Comparison of ENCODE assay signal across 28 mouse cellular contexts in the genomic region with DNA sequence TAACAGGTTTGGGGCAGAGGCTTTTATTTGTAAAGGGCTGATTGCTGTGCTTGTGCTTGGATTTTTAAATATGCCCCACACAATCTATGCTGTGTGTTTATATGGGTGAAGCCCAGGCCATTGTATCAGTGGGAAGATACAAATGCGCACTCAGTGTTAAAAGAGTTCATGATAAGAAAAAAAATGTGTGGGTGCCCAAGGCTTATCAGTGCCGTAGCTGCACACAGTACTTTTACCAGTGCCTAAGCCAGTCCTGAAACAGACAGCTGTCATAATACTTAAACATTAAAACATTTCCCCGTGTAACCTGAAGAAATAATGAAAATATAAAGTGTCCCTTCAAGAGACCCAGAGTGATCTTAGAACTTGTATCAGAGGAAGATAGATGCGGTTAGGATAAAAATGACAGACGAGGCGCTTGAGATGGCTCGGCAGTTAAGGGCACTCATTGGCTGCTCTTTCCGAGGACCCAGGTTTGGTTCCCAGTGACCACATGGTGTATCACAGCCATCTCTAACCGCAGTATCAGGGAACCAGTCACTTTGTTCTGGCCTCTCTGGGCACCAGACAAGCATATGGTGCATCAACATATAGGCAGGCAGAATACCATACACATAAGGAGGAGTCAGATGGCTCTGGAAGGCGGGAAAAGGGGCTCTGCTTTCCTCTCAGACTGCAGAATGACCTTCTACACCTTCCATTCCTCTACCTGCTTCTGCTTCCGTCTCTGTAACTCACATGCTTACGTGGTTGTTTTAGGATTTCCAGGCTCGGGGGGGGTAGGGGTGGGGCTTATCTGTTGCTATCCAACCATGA. TPM values are rescaled to one million over a fixed set of nuclear protein-coding genes. Genes with fewer than 3 reads are reported as not detected.
DNase-seq lines count a peak whose midpoint lies in the region; ATAC-seq lines count a peak whose summit lies in the region.
"Had no signal": no experiment of that assay in that cellular context is flagged by ENCODE, and none has a peak within 500 bp of the region (broad histone marks: within the 10 kb centered on the region; RNA-seq: fewer than 3 reads in every experiment).

No protein-coding gene starts in this region.

- DNase-seq in liver, result no peak
- peak; percentile 39 for DNase-seq in c-Kit-negative CD71-positive TER-119-positive erythroid progenitor cells, embryonic 14.5 days (ENCODE audit: low read depth, low spot score)
- DNase-seq: adrenal gland, postnatal 10 days; B cell, adult 2 months; cerebellum, adult 18-20 months; cerebellum, postnatal 10 days; gastrocnemius, postnatal 25 days; heart, adult 2 months; kidney, adult 8-10 months; layer of hippocampus, adult 9-11 months; lung, postnatal 36 days; thymus, adult 18-20 months; thymus, postnatal 36 days had no signal

- no peak overlapping the region for H3K27ac ChIP-seq in liver, embryonic 12.5 days
- H3K27ac ChIP-seq: forebrain, embryonic 13.5 days; heart, adult 2 months; hindbrain, embryonic 15.5 days; kidney, postnatal 0 days; midbrain, embryonic 13.5 days; stomach, embryonic 15.5 days had no signal

- peak; percentile 69 for ATAC-seq in liver, embryonic 12.5 days
- ATAC-seq in common myeloid progenitor, adult 5-6 weeks (replicated peaks; ENCODE audit: low read depth, poor library complexity, severe bottlenecking), result peak; percentile 27; the same call in 1 of the 2 replicates
- ATAC-seq in megakaryocyte progenitor cell, adult 5-6 weeks (replicated peaks; ENCODE audit: poor library complexity), result peak; percentile 70
- ATAC-seq in CD4-positive, CD25-positive, alpha-beta regulatory T cell, adult 4 months, result no peak
- ATAC-seq in inflammation-experienced regulatory T-cells, adult 6 months, result no peak
- ATAC-seq: forebrain, embryonic 13.5 days; intestine, embryonic 16.5 days; midbrain, embryonic 13.5 days; Patski had no signal

- no peak overlapping the region for H3K4me3 ChIP-seq in liver, embryonic 12.5 days
- H3K4me3 ChIP-seq: forebrain, embryonic 13.5 days; heart, adult 2 months; heart, embryonic 12.5 days; hindbrain, embryonic 15.5 days; megakaryocyte, embryonic 14.5 days; midbrain, embryonic 13.5 days; stomach, embryonic 15.5 days had no signal

- no peaks in the 10 kb centered on the region for H3K27me3 ChIP-seq in liver, embryonic 12.5 days (replicated peaks)
- H3K27me3 ChIP-seq: CH12.LX; forebrain, embryonic 13.5 days; heart, embryonic 12.5 days; hindbrain, embryonic 15.5 days; megakaryocyte, embryonic 14.5 days; midbrain, embryonic 13.5 days; Patski; stomach, embryonic 15.5 days had no signal

- H3K9me3 ChIP-seq in liver, embryonic 12.5 days (replicated peaks), result no peaks in the 10 kb centered on the region
- H3K9me3 ChIP-seq: forebrain, embryonic 13.5 days; heart, embryonic 12.5 days; hindbrain, embryonic 15.5 days; megakaryocyte, embryonic 14.5 days; midbrain, embryonic 13.5 days; stomach, embryonic 15.5 days had no signal

- H3K9ac ChIP-seq in liver, embryonic 12.5 days, result no peak overlapping the region
- H3K9ac ChIP-seq: forebrain, embryonic 13.5 days; heart, embryonic 12.5 days; hindbrain, embryonic 15.5 days; midbrain, embryonic 13.5 days; stomach, embryonic 15.5 days had no signal

- H3K4me2 ChIP-seq in liver, embryonic 12.5 days, result no peak overlapping the region
- H3K4me2 ChIP-seq: forebrain, embryonic 13.5 days; heart, embryonic 12.5 days; hindbrain, embryonic 15.5 days; midbrain, embryonic 13.5 days; stomach, embryonic 15.5 days had no signal

- H3K36me3 ChIP-seq in liver, embryonic 12.5 days, result peaks cover 48% of the 10 kb centered on the region

- WGBS in liver, embryonic 12.5 days (ENCODE audit: insufficient replicate concordance), result 60% methylated on average over 13 of the region's 13 CpGs

- H3K4me1 ChIP-seq in liver, embryonic 12.5 days, result peaks cover 11% of the 10 kb centered on the region
- H3K4me1 ChIP-seq: forebrain, embryonic 13.5 days; hindbrain, embryonic 15.5 days; midbrain, embryonic 13.5 days; stomach, embryonic 15.5 days had no signal

RNA-seq across cellular contexts. Expression of a gene that starts 46.6 kb away (rescaled TPM):
- polyA plus RNA-seq in liver, embryonic 12.5 days (2016; fragmentation: Nextera tagmentation; extraction: Ambion mirVana), result 1.0 and 1.2 TPM in 2 replicates
- 23.2 and 25.9 TPM in 2 replicates for total RNA-seq in common myeloid progenitor, adult 5-6 weeks (2017)
- total RNA-seq in megakaryocyte progenitor cell, adult 5-6 weeks (2015), result 47.1 and 51.5 TPM in 2 replicates
- 11.2 and 14.5 TPM in 2 replicates for total RNA-seq in megakaryocyte progenitor cell, adult 5-6 weeks (2017)
- polyA plus RNA-seq in CD4-positive, CD25-positive, alpha-beta regulatory T cell, adult 4 months (2017; shearing (Covaris generic)), result 1 to 10 TPM in 1 of 2 experiments, under 1 TPM in 1; 0.28 to 1.9 TPM
- under 1 TPM in 2 of 3 experiments, not detected in 1; 0.21 to 0.99 TPM for polyA plus RNA-seq in inflammation-experienced regulatory T-cells, adult 6 months (2017; shearing (Covaris generic))
- polyA plus RNA-seq: Patski had no signal

Comparison
In these comparisons a context has a peak if more than half of its experiments do, and no peak if none do; other contexts are left out.
1. ATAC-seq: peak in liver, embryonic 12.5 days (single experiment), common myeloid progenitor, adult 5-6 weeks (single experiment) and megakaryocyte progenitor cell, adult 5-6 weeks (single experiment); none in CD4-positive, CD25-positive, alpha-beta regulatory T cell, adult 4 months (single experiment) and inflammation-experienced regulatory T-cells, adult 6 months (single experiment).